Mouse (Mus musculus) heart, postnatal 0 days (tissue): ENCODE results near the gene Greb1.

Source experiments
- CTCF ChIP-seq: IDR thresholded peaks from 2 replicates; pipeline ENCODE4 v1.5.1; 2016; ENCODE audit warnings: antibody characterized with exemption, control low read depth, low read depth
- EP300 ChIP-seq: IDR thresholded peaks from 2 replicates; pipeline ENCODE4 v1.6.1; 2016; ENCODE audit warnings: antibody characterized with exemption, low read depth

GRCm38 (mm10) chr12:16753555-16753954 is 47.1 kb downstream of the Greb1 start:
- TF ChIP-seq CTCF (no peak), EP300 (no peak)
